Mouse (Mus musculus) hindlimb bud, embryonic 11.5 days (tissue): Measurements from ENCODE around the gene Npdc1.
A peak's percentile ranks its signal among the peaks of the same experiment; 100 is the strongest.
"Not testable (repeated sequence)": the region's sequence is repeated elsewhere in the genome, so short reads cannot be mapped to it uniquely, and the experiment has no call there.

ENCODE experiments used
- DNase-seq: peaks from one replicate; pipeline ENCODE4 v3.0.0-alpha.2; 2012; ENCODE audit warnings: low read depth, low spot score; ENCODE audit errors: extremely low spot score

Npdc1 gene

DNA sequence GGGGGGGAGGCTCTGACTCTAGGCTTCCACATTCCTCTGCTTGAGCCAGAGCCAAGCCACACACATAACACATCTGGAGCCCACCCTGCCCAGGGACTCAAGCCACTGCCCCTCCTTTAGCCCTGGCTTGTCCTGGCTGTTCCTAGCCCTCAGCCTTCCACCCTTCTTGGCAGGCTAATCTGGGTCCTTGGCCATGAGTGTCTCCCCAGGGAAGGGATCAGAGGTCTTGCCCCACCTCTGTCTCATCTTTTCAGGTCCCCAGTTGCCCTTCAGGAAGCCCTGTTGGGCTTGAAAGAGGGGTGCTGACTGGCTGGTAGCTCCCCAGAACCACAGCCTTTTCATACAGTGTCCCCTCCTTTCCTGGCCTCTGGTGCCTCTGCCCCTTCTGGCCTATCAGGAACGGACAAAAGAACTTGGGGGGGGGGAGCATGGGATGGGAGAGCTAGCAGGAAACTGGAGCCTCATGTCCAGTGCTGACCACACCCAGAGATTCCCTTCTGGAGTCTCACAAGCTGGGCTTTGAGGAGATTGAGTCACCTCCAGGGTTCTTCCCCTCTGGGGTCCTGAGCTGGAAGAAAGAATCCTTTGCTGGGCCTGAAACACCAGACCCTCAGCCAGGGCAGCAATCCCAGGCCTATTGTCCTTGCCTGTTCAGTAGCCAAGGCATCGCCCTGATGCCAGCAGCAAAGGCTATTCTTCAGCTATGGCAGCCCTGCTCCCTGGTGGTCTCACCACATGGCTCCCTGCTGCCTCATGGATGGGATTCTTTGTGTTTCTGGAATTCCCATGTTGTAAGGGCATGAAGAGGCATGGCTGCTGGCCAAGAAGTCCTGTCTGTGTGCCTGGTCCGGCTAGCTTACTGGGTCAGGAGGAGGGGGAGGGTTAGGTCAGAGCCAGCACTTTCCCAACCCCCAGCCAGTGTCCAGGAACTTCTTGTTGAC, 4.6 kb upstream of the Npdc1 start:
- DNase-seq, result no peak

GRCm38 (mm10) chr2:25395721-25396596, 3.2 kb upstream of the Npdc1 start, which contains the start of gene Entpd2:
TSS of gene Entpd2 (plus strand) at chr2:25395874.
- DNase-seq, result no peak

DNA sequence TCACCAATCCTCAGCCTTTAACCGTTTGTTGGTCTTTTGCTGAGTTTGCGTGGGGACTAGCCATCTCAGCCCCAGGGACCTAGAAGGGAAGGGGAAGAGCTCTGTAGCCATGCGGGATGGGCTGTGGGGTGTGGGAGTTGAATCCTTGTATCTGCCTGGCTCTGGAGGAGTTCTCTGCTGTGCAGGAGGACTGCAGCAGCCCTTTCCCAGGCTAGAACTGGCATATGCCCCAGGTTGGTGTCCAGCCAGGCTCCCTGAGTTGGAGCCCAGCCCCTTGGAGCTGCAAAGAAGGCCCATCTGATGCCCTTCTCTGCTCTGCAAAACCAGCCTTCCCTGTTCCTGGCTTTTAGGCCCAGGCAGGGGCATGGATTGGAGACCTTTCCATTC, 2.6 kb upstream of the Npdc1 start:
- DNase-seq, result no peak

- no peak for DNase-seq
Measured at GRCm38 (mm10) chr2:25397010-25397409, 2.1 kb upstream of the Npdc1 start.

GRCm38 (mm10) chr2:25398065-25398464, 1.1 kb upstream of the Npdc1 start:
- no peak for DNase-seq

GRCm38 (mm10) chr2:25400291-25400690, 1.1 kb downstream of the Npdc1 start:
- DNase-seq, result no peak

DNA sequence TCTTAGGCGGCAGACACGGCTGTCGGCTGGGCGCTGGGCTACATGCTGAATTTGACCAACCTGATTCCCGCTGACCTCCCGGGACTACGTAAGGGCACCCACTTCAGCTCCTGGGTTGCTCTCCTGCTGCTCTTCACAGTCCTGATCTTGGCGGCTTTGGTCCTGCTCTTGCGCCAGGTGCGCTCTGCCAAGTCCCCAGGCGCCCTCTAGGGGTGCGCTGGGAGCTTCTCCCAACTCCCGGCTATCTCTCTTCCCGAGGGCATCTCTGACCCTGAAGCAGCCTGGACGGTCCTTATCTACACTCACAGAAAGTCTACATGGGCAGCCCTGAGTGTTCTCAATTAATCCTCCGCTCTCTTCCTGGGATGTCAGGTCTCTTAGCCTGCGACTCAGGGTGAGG, 1.6 kb downstream of the Npdc1 start:
- no peak for DNase-seq

- DNase-seq, result peak; percentile 83
Measured at GRCm38 (mm10) chr2:25402377-25402971, 3.3 kb downstream of the Npdc1 start.

GRCm38 (mm10) chr2:25402972-25403601, 3.9 kb downstream of the Npdc1 start:
- DNase-seq, result no peak

GRCm38 (mm10) chr2:25403994-25404393, 4.8 kb downstream of the Npdc1 start:
- DNase-seq, result no peak

GRCm38 (mm10) chr2:25408908-25409307, 9.8 kb downstream of the Npdc1 start:
- DNase-seq, result no peak

DNA sequence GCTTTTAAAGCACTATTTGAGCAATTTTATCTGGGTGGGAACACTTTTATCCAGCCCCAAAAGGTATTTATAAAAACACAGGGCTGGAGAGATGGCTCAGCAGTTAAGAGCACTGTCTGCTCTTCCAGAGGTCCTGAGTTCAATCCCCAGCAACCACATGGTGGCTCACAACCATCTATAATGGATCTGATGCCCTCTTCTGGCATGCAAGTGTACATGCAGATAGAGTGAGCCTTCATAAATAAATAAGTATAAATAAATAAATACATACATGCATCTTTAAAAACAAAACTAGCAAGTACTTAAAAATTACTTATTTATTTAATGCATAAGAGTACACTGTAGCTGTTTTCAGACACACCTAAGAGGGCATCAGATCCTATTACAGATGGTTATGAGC, 14.3 kb downstream of the Npdc1 start:
- not testable (repeated sequence) for DNase-seq

GRCm38 (mm10) chr2:25417426-25417825, 18.3 kb downstream of the Npdc1 start:
- no peak for DNase-seq

DNA sequence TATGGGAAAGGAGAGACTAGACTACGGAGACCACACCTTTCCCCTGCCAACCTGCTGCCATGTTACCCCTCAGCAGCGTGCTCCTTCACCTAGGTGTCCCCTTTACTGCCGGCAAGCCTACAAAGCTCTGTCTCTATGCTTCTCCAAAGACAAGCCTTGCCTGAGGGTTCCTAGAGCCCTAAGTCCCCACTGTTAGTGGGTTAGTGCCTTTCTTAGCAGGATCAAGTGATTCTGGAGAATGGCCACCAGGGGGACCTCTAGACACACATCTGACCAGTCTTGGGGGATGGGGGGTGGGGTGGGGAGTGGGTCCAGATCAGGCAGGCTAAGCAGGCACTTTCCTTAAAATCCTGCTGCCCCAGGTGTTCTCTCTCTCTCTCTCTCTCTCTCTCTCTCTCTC, 22.7 kb downstream of the Npdc1 start:
- DNase-seq, result peak; percentile 24

DNA sequence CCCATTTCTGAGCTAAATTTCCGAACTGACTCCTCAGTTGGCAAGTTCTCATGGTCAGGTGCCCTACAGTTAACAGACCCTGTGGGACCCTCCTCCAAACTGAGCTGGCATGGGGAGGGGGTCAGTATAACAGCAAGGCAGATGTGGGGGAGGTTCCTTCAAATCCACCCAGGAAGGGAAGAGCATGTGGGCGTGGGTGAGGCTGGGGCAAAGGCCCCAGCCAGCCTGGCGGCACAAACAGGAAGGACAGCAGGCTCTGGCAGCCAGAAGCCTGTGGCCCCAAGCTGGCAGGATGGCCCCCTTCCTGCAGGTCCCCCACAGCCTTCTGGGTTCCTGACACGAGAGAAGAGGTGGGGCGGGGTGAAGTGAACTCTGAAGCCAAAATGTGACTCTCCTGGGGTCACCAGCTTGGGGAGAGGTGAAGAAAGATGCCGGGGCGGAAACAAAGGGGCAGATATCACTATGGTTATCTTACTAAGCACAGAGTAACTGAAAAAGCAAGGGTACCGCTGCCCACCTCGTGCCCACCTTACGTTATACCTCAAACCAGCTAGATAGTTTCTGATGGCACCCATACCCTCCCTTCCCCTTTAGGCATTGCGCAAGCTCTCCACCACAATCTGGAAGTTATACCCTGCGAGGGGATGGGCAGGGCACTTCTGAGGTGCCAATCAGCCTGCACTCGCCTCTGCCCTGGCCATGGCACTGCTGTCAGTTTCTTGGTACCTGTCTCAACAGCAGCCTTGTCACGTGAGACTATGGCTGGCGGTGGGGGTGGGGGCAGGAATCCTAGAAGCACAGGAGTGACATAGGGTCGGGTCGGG, 23.6 kb downstream of the Npdc1 start, which contains the start of gene Fut7:
Gene Fut7 (plus strand): TSS at position 681 of the 824 bp plus-strand sequence.
- DNase-seq, result no peak

DNA sequence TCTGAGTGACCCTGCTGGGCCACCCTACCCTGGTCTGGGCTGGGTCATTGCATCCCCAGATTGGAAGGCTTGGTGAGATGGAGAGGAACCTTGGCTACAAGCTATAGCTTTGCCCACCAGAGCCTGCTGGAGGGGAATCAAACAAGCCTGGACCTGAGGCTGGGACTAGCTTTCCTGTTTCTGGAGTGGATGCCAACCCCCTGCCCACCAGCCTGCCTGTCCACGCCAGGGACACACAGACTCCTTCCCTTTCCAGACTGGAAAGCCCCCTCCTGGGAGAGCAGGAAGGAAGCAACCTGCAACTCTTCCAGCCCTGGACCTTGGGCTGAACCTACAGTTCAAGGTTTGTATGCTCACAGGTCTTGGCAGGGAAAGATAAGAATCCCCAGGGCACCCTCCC, 24.5 kb downstream of the Npdc1 start:
- DNase-seq, result no peak

DNA sequence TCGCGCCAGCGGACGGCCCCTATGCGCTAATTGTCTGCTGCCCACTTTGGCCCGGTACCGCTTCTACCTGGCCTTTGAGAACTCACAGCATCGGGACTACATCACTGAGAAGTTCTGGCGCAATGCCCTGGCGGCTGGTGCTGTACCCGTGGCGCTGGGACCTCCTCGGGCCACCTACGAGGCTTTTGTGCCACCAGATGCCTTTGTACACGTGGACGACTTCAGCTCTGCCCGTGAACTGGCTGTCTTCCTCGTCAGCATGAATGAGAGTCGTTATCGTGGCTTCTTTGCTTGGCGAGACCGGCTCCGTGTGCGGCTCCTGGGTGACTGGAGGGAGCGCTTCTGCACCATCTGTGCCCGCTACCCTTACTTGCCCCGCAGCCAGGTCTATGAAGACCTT, 26.3 kb downstream of the Npdc1 start:
- no peak for DNase-seq

GRCm38 (mm10) chr2:25426721-25427191, 27.6 kb downstream of the Npdc1 start:
- peak; percentile 20 for DNase-seq

DNA sequence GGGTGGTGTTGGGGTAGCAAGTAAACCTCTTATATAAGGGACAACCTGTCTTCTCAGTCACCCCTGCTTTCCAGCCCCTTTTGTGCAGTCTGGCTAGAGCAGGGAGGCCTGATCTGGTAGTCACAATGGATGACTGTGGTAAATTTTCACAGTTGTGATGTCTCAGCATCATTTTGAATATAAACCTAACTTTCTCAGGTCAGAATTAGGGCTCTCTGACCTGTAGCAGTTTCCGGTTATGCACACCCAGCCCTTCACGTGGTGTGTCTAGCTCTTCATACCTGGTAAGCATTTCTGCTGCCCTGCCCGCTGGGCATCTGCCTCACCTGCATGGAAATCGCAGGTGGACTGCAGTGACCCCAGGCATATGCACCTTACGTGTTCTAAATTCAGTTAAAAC, 28.1 kb downstream of the Npdc1 start:
- no peak for DNase-seq
